Mouse (Mus musculus) layer of hippocampus, adult 6 months (tissue): ENCODE measurements around the gene Fn1. TPM values are rescaled to one million over a fixed set of nuclear protein-coding genes. Genes with fewer than 3 reads are reported as not detected.

Experiments used
- long read RNA-seq, 2 experiments: library from polyadenylated mRNA; unstranded; transcript quantifications; one replicate each; pipeline ENCODE4 v2.0.0; 2019 to 2020
- polyA plus RNA-seq: library from polyadenylated mRNA; unstranded; fragments of <200 nt; fragmentation: Nextera tagmentation; gene quantifications from 2 replicates; pipeline ENCODE4 v1.2.3, GENCODE M21; 2021

The Fn1 gene
- polyA plus RNA-seq = 6.9 and 7.1 TPM in 2 replicates
- long read RNA-seq, experiment 1, partial matches to known transcripts = 10 of 10 reads
- long read RNA-seq, experiment 1, other reads (novel, unspliced or antisense) = 0 of 10 reads
- long read RNA-seq, experiment 2, full-length matches to known transcripts = 4 of 26 reads
- long read RNA-seq, experiment 2, partial matches to known transcripts = 19 of 26 reads
- long read RNA-seq, experiment 2, other reads (novel, unspliced or antisense) = 3 of 26 reads

DNA sequence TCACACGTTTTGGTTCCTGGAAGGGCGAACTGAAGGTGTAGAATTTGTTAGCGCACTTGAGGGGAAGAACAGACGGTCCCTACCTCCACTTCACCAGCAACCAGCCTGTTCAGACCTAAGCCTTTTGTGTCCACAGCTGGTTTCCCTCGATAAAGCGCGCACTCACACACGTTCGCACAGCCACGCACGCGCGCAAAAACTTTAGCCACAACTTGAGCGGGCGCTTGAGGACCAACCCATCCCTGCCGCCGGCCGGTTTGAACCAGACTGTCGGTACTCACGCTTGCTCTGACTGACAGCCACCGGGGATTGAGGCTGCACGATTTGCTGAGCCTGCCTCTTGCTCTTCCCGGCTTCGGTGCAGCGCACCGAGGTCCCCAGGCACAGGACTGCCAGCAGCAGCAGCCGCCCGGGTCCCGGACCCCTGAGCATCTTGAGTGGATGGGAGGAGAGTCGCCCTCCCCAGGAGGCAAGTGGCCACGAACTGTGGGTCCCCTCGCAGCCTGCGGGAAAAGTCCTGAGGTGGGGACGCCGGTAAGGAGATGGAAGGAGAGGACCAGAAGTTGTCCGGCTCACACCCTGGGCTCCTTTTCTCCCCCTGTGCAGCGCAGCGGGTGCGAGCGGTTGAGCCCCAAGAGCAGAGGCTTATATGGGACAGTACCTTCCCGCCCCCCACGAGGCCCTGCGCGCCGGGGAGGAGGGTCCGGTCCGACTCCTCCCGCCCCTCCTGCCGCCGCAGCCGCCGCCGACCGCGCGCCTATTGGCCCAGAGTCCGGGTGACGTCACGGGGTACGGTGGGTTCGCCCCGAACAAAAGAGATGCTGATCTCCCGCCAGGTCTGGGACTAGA, at the start of gene Fn1:
TSS of gene Fn1 (minus strand) at position 650 of the 849 bp plus-strand sequence.

GRCm38 (mm10) chr1:71556688-71557612, 96.0 kb downstream of the Fn1 start, which contains the start of gene Atic:
Atic (plus strand) TSS chr1:71557150.

Other genes with a start within 250 kb of the Fn1 start
- gene Abca12, start 238.3 kb downstream of the Fn1 start, polyA plus RNA-seq = 0.04 TPM in 1 of 2 replicates, not detected in the other
- 14.9 and 16.0 TPM in 2 replicates for gene Atic, start 96.0 kb downstream of the Fn1 start, polyA plus RNA-seq